Mouse (Mus musculus): Measurements from ENCODE around the gene Wdr61. TPM values are rescaled to one million over a fixed set of nuclear protein-coding genes. Genes with fewer than 3 reads are reported as not detected.

The Wdr61 gene
- polyA plus RNA-seq, 1 experiment, result 26.9 TPM

DNA sequence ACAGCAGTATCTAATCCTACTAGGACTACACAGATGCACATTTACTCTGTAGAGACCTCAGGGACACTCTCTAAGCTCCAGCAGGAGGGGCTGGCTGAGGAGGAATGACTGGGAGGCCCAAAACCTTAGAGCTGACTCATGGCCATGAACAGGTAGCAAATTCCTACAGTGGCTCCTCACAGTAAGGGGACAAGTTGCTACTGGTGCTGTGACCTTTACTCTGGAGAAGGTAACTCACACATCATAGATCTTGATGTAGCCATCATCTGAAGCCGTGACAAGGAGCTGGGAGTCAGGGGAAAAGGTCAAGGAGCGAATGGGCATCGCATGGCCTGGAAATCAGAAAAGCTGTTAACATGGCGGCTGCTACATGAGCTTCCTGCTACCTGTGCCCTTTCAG is 11.7 kb downstream of the Wdr61 start:
- TF ChIP-seq CTCF (IDR thresholded peaks at IDR 0.05; ENCODE audit: control insufficient read depth, insufficient read depth, insufficient replicate concordance, low read depth, low read length) (no peak), POLR2A (IDR thresholded peaks at IDR 0.05; ENCODE audit: control insufficient read depth, low read depth, low read length) (no peak)

DNA sequence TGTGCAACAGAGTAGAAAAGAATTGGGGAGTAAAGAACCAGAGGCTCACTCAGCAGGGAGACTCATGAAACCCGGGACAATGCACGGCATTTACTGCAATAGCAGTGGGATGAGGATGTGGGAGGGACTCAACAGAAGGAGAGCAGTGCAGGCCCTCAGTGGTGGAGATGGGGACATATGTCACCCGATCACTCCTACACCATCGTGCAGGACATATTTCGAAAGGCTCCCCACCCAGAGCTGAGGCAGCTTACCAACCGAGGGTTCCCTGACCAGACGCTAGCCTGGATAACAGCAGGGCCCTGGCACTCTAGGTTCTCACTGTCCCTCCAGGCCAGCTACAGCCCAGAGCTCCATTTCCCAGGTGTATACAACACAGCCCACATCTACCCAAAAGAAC is 12.2 kb downstream of the Wdr61 start:
- TF ChIP-seq POLR2A (IDR thresholded peaks at IDR 0.05; ENCODE audit: control insufficient read depth, low read depth, low read length) (no peak), CTCF (IDR thresholded peaks at IDR 0.05; ENCODE audit: control insufficient read depth, insufficient read depth, insufficient replicate concordance, low read depth, low read length) (no peak)
- Histone ChIP-seq H3K27ac (ENCODE audit: control insufficient read depth, insufficient read depth, low read depth, low read length) (no peak overlapping the region), H3K27me3 (ENCODE audit: control insufficient read depth, insufficient read depth, low read length) (no peaks in the 10 kb centered on the region), H3K4me3 (ENCODE audit: control insufficient read depth, low read depth, low read length) (no peak overlapping the region), H3K36me3 (ENCODE audit: control insufficient read depth, insufficient read depth, low read length) (peaks cover 3% of the 10 kb centered on the region), H3K4me1 (ENCODE audit: control insufficient read depth, insufficient read depth, low read length) (no peaks in the 10 kb centered on the region)

More for the DNA sequence above, 11.7 kb downstream of the Wdr61 start:
- Histone ChIP-seq H3K36me3 (ENCODE audit: control insufficient read depth, insufficient read depth, low read length) (peaks cover 3% of the 10 kb centered on the region), H3K27me3 (ENCODE audit: control insufficient read depth, insufficient read depth, low read length) (no peaks in the 10 kb centered on the region), H3K4me3 (ENCODE audit: control insufficient read depth, low read depth, low read length) (no peak overlapping the region), H3K27ac (ENCODE audit: control insufficient read depth, insufficient read depth, low read depth, low read length) (no peak overlapping the region), H3K4me1 (ENCODE audit: control insufficient read depth, insufficient read depth, low read length) (no peaks in the 10 kb centered on the region)

DNA sequence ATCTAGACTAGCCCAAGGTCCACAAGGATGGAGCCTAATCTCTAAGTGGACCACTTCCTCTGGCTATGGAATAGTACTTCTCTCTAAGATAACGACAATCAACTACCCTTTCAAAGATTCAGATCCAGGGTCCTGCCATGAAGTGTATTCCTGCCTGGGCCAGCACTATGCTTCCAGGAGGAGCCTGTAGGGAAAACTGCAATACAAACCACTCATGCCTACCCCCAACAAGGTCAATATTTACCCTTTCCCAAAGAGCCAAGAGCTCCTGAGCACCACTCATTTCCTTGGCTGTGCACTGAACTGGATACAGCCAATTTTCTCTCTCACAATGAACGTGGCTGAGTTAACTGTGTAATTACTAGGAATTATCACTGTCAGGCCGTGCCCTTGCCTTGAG is 16.8 kb downstream of the Wdr61 start:
- no peak for TF ChIP-seq POLR2A (IDR thresholded peaks at IDR 0.05; ENCODE audit: control insufficient read depth, low read depth, low read length)
- no peak for TF ChIP-seq CTCF (IDR thresholded peaks at IDR 0.05; ENCODE audit: control insufficient read depth, insufficient read depth, insufficient replicate concordance, low read depth, low read length)
- Histone ChIP-seq H3K27ac (ENCODE audit: control insufficient read depth, insufficient read depth, low read depth, low read length) (no peak overlapping the region), H3K36me3 (ENCODE audit: control insufficient read depth, insufficient read depth, low read length) (peaks cover 1% of the 10 kb centered on the region)

DNA sequence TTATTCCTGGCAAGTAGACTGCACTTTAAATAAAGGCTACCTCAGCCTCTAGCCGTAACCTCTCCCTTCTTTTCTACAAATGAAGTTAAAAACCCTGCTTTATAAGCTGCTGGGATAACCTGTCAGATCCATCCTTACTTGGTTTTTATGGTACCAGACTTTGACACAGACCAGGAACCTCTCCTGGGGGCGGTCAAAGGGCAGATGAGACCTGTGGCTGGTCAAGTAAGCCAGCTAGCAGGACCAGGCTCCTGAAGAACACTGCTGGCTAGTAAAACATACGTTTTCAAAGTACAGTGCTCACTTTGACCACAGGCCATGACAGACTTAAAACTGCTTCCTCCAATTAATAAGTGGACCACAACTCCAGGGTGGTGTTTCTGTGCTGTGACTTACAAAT is 18.5 kb downstream of the Wdr61 start:
- no peak overlapping the region for H3K27ac ChIP-seq (ENCODE audit: control insufficient read depth, insufficient read depth, low read depth, low read length)
- TF ChIP-seq POLR2A (IDR thresholded peaks at IDR 0.05; ENCODE audit: control insufficient read depth, low read depth, low read length), result no peak
- TF ChIP-seq CTCF (IDR thresholded peaks at IDR 0.05; ENCODE audit: control insufficient read depth, insufficient read depth, insufficient replicate concordance, low read depth, low read length), result no peak
- H3K4me3 ChIP-seq (ENCODE audit: control insufficient read depth, low read depth, low read length), result no peak overlapping the region
- H3K27me3 ChIP-seq (ENCODE audit: control insufficient read depth, insufficient read depth, low read length), result no peaks in the 10 kb centered on the region
- no peaks in the 10 kb centered on the region; the same call in none of the 2 replicates for H3K36me3 ChIP-seq (ENCODE audit: control insufficient read depth, insufficient read depth, low read length)
- H3K4me1 ChIP-seq (ENCODE audit: control insufficient read depth, insufficient read depth, low read length), result no peaks in the 10 kb centered on the region

More for the DNA sequence above, 16.8 kb downstream of the Wdr61 start:
- H3K4me3 ChIP-seq (ENCODE audit: control insufficient read depth, low read depth, low read length), result no peak overlapping the region
- H3K4me1 ChIP-seq (ENCODE audit: control insufficient read depth, insufficient read depth, low read length), result no peaks in the 10 kb centered on the region
- H3K27me3 ChIP-seq (ENCODE audit: control insufficient read depth, insufficient read depth, low read length), result no peaks in the 10 kb centered on the region

DNA sequence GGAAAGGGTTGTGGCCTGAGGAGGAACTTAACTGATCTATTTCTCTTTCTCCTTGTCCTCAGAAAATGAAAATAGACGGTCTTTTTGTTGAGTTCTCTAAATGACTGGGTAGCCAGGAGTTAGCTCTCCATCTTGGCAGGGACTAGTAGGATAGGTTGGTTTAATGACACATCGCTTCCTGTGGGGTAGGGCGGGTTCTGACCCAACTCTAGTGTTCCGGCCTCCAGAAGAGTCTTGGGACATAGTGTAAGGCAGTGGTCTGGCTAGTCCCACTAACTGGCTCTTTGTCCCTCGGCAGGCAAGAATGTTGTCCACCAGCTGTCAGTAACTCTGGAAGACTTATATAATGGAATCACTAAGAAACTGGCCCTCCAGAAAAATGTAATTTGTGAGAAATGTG is 26.2 kb downstream of the Wdr61 start:
- H3K36me3 ChIP-seq (ENCODE audit: control insufficient read depth, insufficient read depth, low read length), result no peaks in the 10 kb centered on the region
- no peak overlapping the region for H3K27ac ChIP-seq (ENCODE audit: control insufficient read depth, insufficient read depth, low read depth, low read length)
- no peak overlapping the region for H3K4me3 ChIP-seq (ENCODE audit: control insufficient read depth, low read depth, low read length)
- TF ChIP-seq POLR2A (IDR thresholded peaks at IDR 0.05; ENCODE audit: control insufficient read depth, low read depth, low read length) (no peak), CTCF (IDR thresholded peaks at IDR 0.05; ENCODE audit: control insufficient read depth, insufficient read depth, insufficient replicate concordance, low read depth, low read length) (no peak)
- no peaks in the 10 kb centered on the region; the same call in none of the 2 replicates for H3K4me1 ChIP-seq (ENCODE audit: control insufficient read depth, insufficient read depth, low read length)
- no peaks in the 10 kb centered on the region for H3K27me3 ChIP-seq (ENCODE audit: control insufficient read depth, insufficient read depth, low read length)

DNA sequence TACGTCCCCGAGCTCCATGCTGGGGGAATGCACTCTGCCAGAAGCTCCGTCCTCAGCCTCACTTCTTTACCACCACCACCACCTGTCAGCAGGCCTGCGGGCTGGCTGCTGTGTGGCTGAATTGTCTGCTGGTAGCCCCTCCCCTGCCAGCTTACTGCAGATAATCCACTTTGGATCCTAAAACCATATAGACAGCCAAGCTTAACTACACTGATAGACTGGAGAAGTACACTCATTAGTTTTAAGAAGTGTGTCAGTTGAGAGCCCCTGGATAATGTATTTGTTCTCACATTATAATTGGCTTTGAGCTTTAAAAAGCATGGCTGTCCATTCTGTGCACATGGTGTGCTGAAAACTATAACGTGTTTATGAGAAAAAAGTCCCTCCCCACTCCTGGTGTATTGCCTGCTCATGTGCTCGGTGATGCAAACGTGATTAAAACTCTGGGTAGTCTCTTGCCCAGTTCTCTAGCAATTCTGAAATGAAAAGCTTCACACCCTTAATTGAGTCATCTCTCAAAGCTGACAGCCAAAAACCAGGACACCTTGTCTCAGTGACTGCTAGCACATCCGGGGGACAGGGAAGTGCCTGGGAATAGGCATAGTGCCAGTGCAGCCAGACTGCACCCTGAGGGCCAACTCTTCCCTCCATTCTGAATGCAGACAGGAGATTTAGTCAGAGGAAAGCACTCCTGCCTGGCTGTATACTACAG is 26.9 kb downstream of the Wdr61 start:
- Histone ChIP-seq H3K36me3 (ENCODE audit: control insufficient read depth, insufficient read depth, low read length) (no peaks in the 10 kb centered on the region), H3K4me3 (ENCODE audit: control insufficient read depth, low read depth, low read length) (no peak overlapping the region), H3K4me1 (ENCODE audit: control insufficient read depth, insufficient read depth, low read length) (no peaks in the 10 kb centered on the region; the same call in none of the 2 replicates), H3K27me3 (ENCODE audit: control insufficient read depth, insufficient read depth, low read length) (no peaks in the 10 kb centered on the region), H3K27ac (ENCODE audit: control insufficient read depth, insufficient read depth, low read depth, low read length) (no peak overlapping the region)
- TF ChIP-seq POLR2A (IDR thresholded peaks at IDR 0.05; ENCODE audit: control insufficient read depth, low read depth, low read length), result no peak
- TF ChIP-seq CTCF (IDR thresholded peaks at IDR 0.05; ENCODE audit: control insufficient read depth, insufficient read depth, insufficient replicate concordance, low read depth, low read length), result no peak

DNA sequence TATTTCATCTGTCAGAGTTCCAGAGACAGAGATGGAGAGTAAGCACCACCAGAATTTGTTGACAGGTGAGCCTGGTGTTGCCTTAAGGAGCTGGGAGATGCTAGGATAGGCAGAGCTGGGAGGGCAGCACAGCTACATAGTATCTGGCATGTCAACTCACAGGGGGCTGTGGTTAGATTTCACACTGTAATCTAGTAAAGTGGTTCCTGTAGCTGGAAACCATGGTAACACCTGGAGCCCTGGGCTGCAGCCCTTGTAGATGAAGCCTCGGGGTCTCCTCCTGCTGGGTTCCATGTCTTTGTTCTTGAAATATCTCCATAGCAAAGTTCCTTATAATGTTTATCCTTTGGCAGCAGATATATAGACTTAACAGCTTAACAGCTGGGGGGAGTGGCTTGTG is 28.8 kb downstream of the Wdr61 start:
- H3K27ac ChIP-seq (ENCODE audit: control insufficient read depth, insufficient read depth, low read depth, low read length), result no peak overlapping the region
- no peaks in the 10 kb centered on the region for H3K27me3 ChIP-seq (ENCODE audit: control insufficient read depth, insufficient read depth, low read length)
- H3K4me1 ChIP-seq (ENCODE audit: control insufficient read depth, insufficient read depth, low read length), result no peaks in the 10 kb centered on the region; the same call in none of the 2 replicates
- TF ChIP-seq POLR2A (IDR thresholded peaks at IDR 0.05; ENCODE audit: control insufficient read depth, low read depth, low read length) (no peak), CTCF (IDR thresholded peaks at IDR 0.05; ENCODE audit: control insufficient read depth, insufficient read depth, insufficient replicate concordance, low read depth, low read length) (no peak)
- H3K36me3 ChIP-seq (ENCODE audit: control insufficient read depth, insufficient read depth, low read length), result no peaks in the 10 kb centered on the region
- no peak overlapping the region for H3K4me3 ChIP-seq (ENCODE audit: control insufficient read depth, low read depth, low read length)
